Mouse (Mus musculus): ENCODE data around the gene Qrich1. TPM values are rescaled to one million over a fixed set of nuclear protein-coding genes. Genes with fewer than 3 reads are reported as not detected.

Qrich1 gene
- polyA plus RNA-seq, 1 experiment from 2014 or later = 111 TPM

GRCm38 (mm10) chr9:108525400-108525799, 8.8 kb downstream of the Qrich1 start:
- WGBS = 91% methylated on average over 3 of the region's 3 CpGs
- Histone ChIP-seq H3K27me3 (replicated peaks) (no peaks in the 10 kb centered on the region), H3K27ac (replicated peaks) (no peak overlapping the region), H3K4me1 (peaks cover 16% of the 10 kb centered on the region; the same call in 1 of the 2 replicates), H3K36me3 (peaks cover 21% of the 10 kb centered on the region), H3K4me3 (replicated peaks) (no peak overlapping the region), H3K4me2 (no peak overlapping the region), H3K9me3 (replicated peaks) (no peaks in the 10 kb centered on the region), H3K9ac (replicated peaks) (no peak overlapping the region)
- no peak for ATAC-seq (ENCODE audit: low FRiP score)

GRCm38 (mm10) chr9:108530954-108531353, 14.3 kb downstream of the Qrich1 start:
- H3K4me3 ChIP-seq (replicated peaks) = no peak overlapping the region
- no peak overlapping the region for H3K4me2 ChIP-seq
- no peaks in the 10 kb centered on the region for H3K27me3 ChIP-seq (replicated peaks)
- H3K9me3 ChIP-seq (replicated peaks) = no peaks in the 10 kb centered on the region
- H3K4me1 ChIP-seq = no peaks in the 10 kb centered on the region
- ATAC-seq (ENCODE audit: low FRiP score) = no peak
- WGBS = 92% methylated on average over 1 of the region's 1 CpGs
- H3K36me3 ChIP-seq = peaks cover 70% of the 10 kb centered on the region
- no peak overlapping the region for H3K9ac ChIP-seq (replicated peaks)
- H3K27ac ChIP-seq (replicated peaks) = no peak overlapping the region

- Histone ChIP-seq H3K27me3 (replicated peaks) (no peaks in the 10 kb centered on the region), H3K4me1 (no peaks in the 10 kb centered on the region), H3K9me3 (replicated peaks) (no peaks in the 10 kb centered on the region), H3K4me2 (no peak overlapping the region), H3K4me3 (replicated peaks) (no peak overlapping the region), H3K36me3 (peaks cover 75% of the 10 kb centered on the region), H3K27ac (replicated peaks) (no peak overlapping the region), H3K9ac (replicated peaks) (no peak overlapping the region)
- WGBS = 90% methylated on average over 1 of the region's 1 CpGs
- no peak for ATAC-seq (ENCODE audit: low FRiP score)
These were observed 14.9 kb downstream of the Qrich1 start for GRCm38 (mm10) chr9:108531496-108531895.

GRCm38 (mm10) chr9:108540846-108541245, 24.2 kb downstream of the Qrich1 start:
- H3K36me3 ChIP-seq = peaks cover 78% of the 10 kb centered on the region
- H3K4me2 ChIP-seq = no peak overlapping the region
- H3K4me1 ChIP-seq = no peaks in the 10 kb centered on the region
- ATAC-seq (ENCODE audit: low FRiP score) = no peak
- H3K4me3 ChIP-seq (replicated peaks) = no peak overlapping the region
- H3K27ac ChIP-seq (replicated peaks) = no peak overlapping the region
- H3K9ac ChIP-seq (replicated peaks) = no peak overlapping the region
- H3K27me3 ChIP-seq (replicated peaks) = no peaks in the 10 kb centered on the region
- no peaks in the 10 kb centered on the region for H3K9me3 ChIP-seq (replicated peaks)

DNA sequence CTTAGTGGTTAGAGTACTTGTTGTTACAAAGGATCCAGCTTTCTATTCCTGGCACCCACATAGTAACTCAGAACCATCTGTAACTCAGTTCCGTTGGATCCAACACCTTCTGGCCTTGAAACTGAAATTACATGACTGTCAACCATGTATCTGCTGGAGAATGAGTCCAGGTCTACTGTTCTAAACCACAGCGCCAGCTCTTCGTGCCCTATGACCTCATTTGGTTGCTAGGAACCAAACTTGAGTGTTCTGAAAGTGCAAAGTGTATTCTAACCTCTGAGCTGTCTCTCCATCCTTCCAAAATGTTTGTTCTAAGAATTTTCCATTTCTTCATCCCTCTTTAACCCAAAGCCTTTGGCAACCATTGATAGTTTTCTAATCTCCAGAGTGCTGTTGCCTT, 29.4 kb downstream of the Qrich1 start:
- Histone ChIP-seq H3K9ac (replicated peaks) (no peak overlapping the region), H3K27me3 (replicated peaks) (no peaks in the 10 kb centered on the region), H3K36me3 (peaks cover 80% of the 10 kb centered on the region), H3K4me3 (replicated peaks) (no peak overlapping the region), H3K4me1 (no peaks in the 10 kb centered on the region), H3K4me2 (no peak overlapping the region), H3K27ac (replicated peaks) (no peak overlapping the region), H3K9me3 (replicated peaks) (no peaks in the 10 kb centered on the region)
- ATAC-seq (ENCODE audit: low FRiP score) = no peak
- WGBS = 98% methylated on average over 3 of the region's 3 CpGs

GRCm38 (mm10) chr9:108546875-108547274, 30.3 kb downstream of the Qrich1 start:
- H3K9ac ChIP-seq (replicated peaks) = no peak overlapping the region
- H3K36me3 ChIP-seq = peaks cover 79% of the 10 kb centered on the region
- H3K4me2 ChIP-seq = no peak overlapping the region
- ATAC-seq (ENCODE audit: low FRiP score) = no peak
- no peaks in the 10 kb centered on the region for H3K9me3 ChIP-seq (replicated peaks)
- WGBS = 94% methylated on average over 1 of the region's 1 CpGs
- H3K4me1 ChIP-seq = no peaks in the 10 kb centered on the region
- H3K27me3 ChIP-seq (replicated peaks) = no peaks in the 10 kb centered on the region
- no peak overlapping the region for H3K4me3 ChIP-seq (replicated peaks)
- no peak overlapping the region for H3K27ac ChIP-seq (replicated peaks)

DNA sequence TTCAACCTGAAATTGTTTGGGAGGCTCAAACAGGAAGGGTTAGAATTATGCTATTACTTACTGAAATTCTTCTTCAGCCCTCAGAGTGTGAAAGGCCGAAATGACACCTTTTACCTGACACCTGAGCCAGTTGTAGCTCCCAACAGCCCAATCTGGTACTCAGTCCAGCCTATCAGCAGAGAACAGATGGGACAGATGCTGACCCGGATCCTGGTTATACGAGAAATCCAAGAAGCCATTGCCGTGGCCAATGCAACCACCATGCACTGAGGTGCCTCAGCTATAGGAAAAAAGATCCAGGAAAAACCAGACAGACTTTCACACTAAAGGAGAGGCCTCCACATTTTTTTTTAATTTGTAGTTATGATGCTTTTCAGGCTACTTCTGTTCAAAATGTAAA, 42.6 kb downstream of the Qrich1 start:
- WGBS = 91% methylated on average over 4 of the region's 4 CpGs
- H3K4me2 ChIP-seq = no peak overlapping the region
- no peak overlapping the region for H3K4me3 ChIP-seq (replicated peaks)
- no peak overlapping the region for H3K9ac ChIP-seq (replicated peaks)
- H3K36me3 ChIP-seq = peaks cover 65% of the 10 kb centered on the region
- peaks cover 27% of the 10 kb centered on the region for H3K4me1 ChIP-seq
- H3K27ac ChIP-seq (replicated peaks) = 0 out of 2 replicates have a peak overlapping the region, but pooled peaks have one; percentile 11
- ATAC-seq (ENCODE audit: low FRiP score) = no peak
- no peaks in the 10 kb centered on the region for H3K27me3 ChIP-seq (replicated peaks)
- no peaks in the 10 kb centered on the region for H3K9me3 ChIP-seq (replicated peaks)

GRCm38 (mm10) chr9:108560227-108560841, 43.7 kb downstream of the Qrich1 start, which contains the start of gene Impdh2:
Impdh2 (plus strand) TSS chr9:108560286.
- peak within 1 kb of the TSS; percentile 72 for H3K4me2 ChIP-seq
- peak; percentile 98 for ATAC-seq (ENCODE audit: low FRiP score)
- H3K9me3 ChIP-seq (replicated peaks) = no peaks in the 10 kb centered on the region
- peaks cover 29% of the 10 kb centered on the region for H3K4me1 ChIP-seq
- H3K27ac ChIP-seq (replicated peaks) = peak within 1 kb of the TSS; percentile 85
- H3K36me3 ChIP-seq = peaks cover 69% of the 10 kb centered on the region
- no peaks in the 10 kb centered on the region for H3K27me3 ChIP-seq (replicated peaks)
- under 1% methylated on average over 53 of the region's 53 CpGs for WGBS
- peak within 1 kb of the TSS; percentile 53 for H3K4me3 ChIP-seq (replicated peaks)
- peak within 1 kb of the TSS; percentile 73 for H3K9ac ChIP-seq (replicated peaks)

DNA sequence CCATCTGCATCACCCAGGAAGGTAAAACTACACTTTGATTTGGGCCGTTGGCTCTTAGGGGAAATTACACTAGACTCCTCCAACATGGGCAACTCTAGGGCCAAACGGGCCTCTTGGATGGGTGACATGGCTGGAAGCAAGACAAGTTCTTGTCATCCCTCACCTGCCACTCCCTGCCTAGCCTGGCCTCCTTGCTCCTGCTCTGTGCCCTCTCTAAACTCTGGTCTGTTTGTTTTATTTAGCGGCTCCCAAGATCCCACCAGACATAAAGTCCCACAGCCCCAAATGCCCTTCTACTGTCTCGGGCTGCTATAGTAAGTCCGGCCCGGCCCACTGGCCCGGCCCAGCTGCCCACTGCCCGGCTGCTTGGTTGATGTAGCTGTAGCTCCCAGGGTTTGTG, 47.1 kb downstream of the Qrich1 start:
- WGBS = 94% methylated on average over 8 of the region's 8 CpGs
- peaks cover 46% of the 10 kb centered on the region for H3K36me3 ChIP-seq

GRCm38 (mm10) chr9:108564131-108564530, 47.5 kb downstream of the Qrich1 start:
- no peak overlapping the region for H3K9ac ChIP-seq (replicated peaks)
- H3K4me2 ChIP-seq = no peak overlapping the region
- H3K36me3 ChIP-seq = peaks cover 41% of the 10 kb centered on the region
- no peaks in the 10 kb centered on the region for H3K9me3 ChIP-seq (replicated peaks)
- H3K27ac ChIP-seq (replicated peaks) = no peak overlapping the region
- no peak overlapping the region for H3K4me3 ChIP-seq (replicated peaks)
- H3K4me1 ChIP-seq = peaks cover 56% of the 10 kb centered on the region
- H3K27me3 ChIP-seq (replicated peaks) = no peaks in the 10 kb centered on the region
- no peak for ATAC-seq (ENCODE audit: low FRiP score)
- WGBS = 91% methylated on average over 7 of the region's 7 CpGs

More for the DNA sequence above, 47.1 kb downstream of the Qrich1 start:
- ATAC-seq (ENCODE audit: low FRiP score) = no peak
- H3K4me3 ChIP-seq (replicated peaks) = no peak overlapping the region
- no peaks in the 10 kb centered on the region for H3K27me3 ChIP-seq (replicated peaks)
- peaks cover 52% of the 10 kb centered on the region for H3K4me1 ChIP-seq
- H3K27ac ChIP-seq (replicated peaks) = no peak overlapping the region
- no peak overlapping the region for H3K9ac ChIP-seq (replicated peaks)
- H3K9me3 ChIP-seq (replicated peaks) = no peaks in the 10 kb centered on the region
- H3K4me2 ChIP-seq = no peak overlapping the region

- Histone ChIP-seq H3K27me3 (replicated peaks) (no peaks in the 10 kb centered on the region), H3K36me3 (peaks cover 44% of the 10 kb centered on the region), H3K4me3 (replicated peaks) (peak overlapping the region; percentile 78), H3K4me1 (peaks cover 66% of the 10 kb centered on the region), H3K27ac (replicated peaks) (peak overlapping the region; percentile 96), H3K4me2 (peak overlapping the region; percentile 90), H3K9me3 (replicated peaks) (no peaks in the 10 kb centered on the region), H3K9ac (replicated peaks) (peak overlapping the region; percentile 64)
- 13% methylated on average over 35 of the region's 35 CpGs for WGBS
- ATAC-seq (ENCODE audit: low FRiP score) = 0 out of 2 replicates have a peak, but pooled peaks have one; percentile 0
These were observed 49.5 kb downstream of the Qrich1 start for GRCm38 (mm10) chr9:108565881-108566814.

All from neural tube, embryonic 15.5 days (tissue).